Mouse (Mus musculus) embryo, embryonic 11 days (tissue): ENCODE measurements around the gene Slc1a4.

Experiments used
- DNase-seq: peaks from one replicate; pipeline ENCODE4 v3.0.0-alpha.2; 2015

The Slc1a4 gene

GRCm38 (mm10) chr11:20332561-20333514 is at the start of gene Slc1a4:
Gene Slc1a4 (minus strand): TSS chr11:20332713.
- DNase-seq, result peak; percentile 97

GRCm38 (mm10) chr11:20380106-20380505 is 47.6 kb upstream of the Slc1a4 start:
- DNase-seq, result no peak

- no peak for DNase-seq
These were observed 44.1 kb upstream of the Slc1a4 start for GRCm38 (mm10) chr11:20376642-20377041.

- no peak for DNase-seq
These were observed 40.2 kb upstream of the Slc1a4 start for GRCm38 (mm10) chr11:20372616-20373211.

- no peak for DNase-seq
These were observed 38.0 kb upstream of the Slc1a4 start for GRCm38 (mm10) chr11:20370486-20370885.

- DNase-seq, result no peak
These were observed 33.9 kb upstream of the Slc1a4 start for GRCm38 (mm10) chr11:20366456-20366855.

- DNase-seq, result no peak
These were observed 28.8 kb upstream of the Slc1a4 start for GRCm38 (mm10) chr11:20361354-20361753.

GRCm38 (mm10) chr11:20357684-20358447 is 25.4 kb upstream of the Slc1a4 start:
- DNase-seq, result peak; percentile 25

- no peak for DNase-seq
These were observed 16.0 kb upstream of the Slc1a4 start for GRCm38 (mm10) chr11:20348466-20348865.

GRCm38 (mm10) chr11:20347548-20347947 is 15.0 kb upstream of the Slc1a4 start:
- no peak for DNase-seq

- DNase-seq, result no peak
These were observed 13.9 kb upstream of the Slc1a4 start for GRCm38 (mm10) chr11:20346369-20346768.

- no peak for DNase-seq
These were observed 11.4 kb upstream of the Slc1a4 start for GRCm38 (mm10) chr11:20343952-20344351.

- DNase-seq, result no peak
These were observed 9.1 kb upstream of the Slc1a4 start for GRCm38 (mm10) chr11:20341598-20341997.

GRCm38 (mm10) chr11:20338703-20339102 is 6.2 kb upstream of the Slc1a4 start:
- no peak for DNase-seq

GRCm38 (mm10) chr11:20334301-20334700 is 1.8 kb upstream of the Slc1a4 start:
- no peak for DNase-seq

GRCm38 (mm10) chr11:20331690-20332537 is 599 bp downstream of the Slc1a4 start:
- peak; percentile 63 for DNase-seq

- peak; percentile 11 for DNase-seq
These were observed 1.4 kb downstream of the Slc1a4 start for GRCm38 (mm10) chr11:20331027-20331689.

GRCm38 (mm10) chr11:20329711-20330110 is 2.8 kb downstream of the Slc1a4 start:
- no peak for DNase-seq

GRCm38 (mm10) chr11:20328771-20329170 is 3.7 kb downstream of the Slc1a4 start:
- no peak for DNase-seq

GRCm38 (mm10) chr11:20326328-20326995 is 6.1 kb downstream of the Slc1a4 start:
- DNase-seq, result no peak

GRCm38 (mm10) chr11:20325073-20325694 is 7.3 kb downstream of the Slc1a4 start:
- DNase-seq, result no peak
